Mouse (Mus musculus) thymus, adult 2 months (tissue): ENCODE measurements at regions not wholly inside any gene's neighbourhood (a gene's known extent, or its start where the extent isn't known, plus 50 kb on each side); places are given as distances from the start of the nearest gene placed in this dataset.

Experiments used
- DNase-seq: peaks from one replicate; pipeline ENCODE4 v3.0.0; 2021
- H3K27ac ChIP-seq: fragments of 200-500 bp; 2 replicates; pipeline ENCODE4 v1.5.1; 2012; ENCODE audit warnings: low read length, control low read depth; ENCODE audit not compliant: control insufficient read depth, insufficient read depth
- H3K27me3 ChIP-seq: fragments of 200-500 bp; 2 replicates; pipeline ENCODE4 v1.6.1; 2012; ENCODE audit warnings: mild to moderate bottlenecking, low read length, moderate library complexity, mixed read lengths; ENCODE audit not compliant: control insufficient read depth, insufficient read depth
- H3K36me3 ChIP-seq: fragments of 200-500 bp; 2 replicates; pipeline ENCODE4 v1.6.1; 2012; ENCODE audit warnings: mild to moderate bottlenecking, low read length, moderate library complexity; ENCODE audit not compliant: control insufficient read depth, insufficient read depth
- H3K4me1 ChIP-seq: fragments of 200-500 bp; replicated peaks from 2 replicates; pipeline ENCODE4 v1.6.1; 2012; ENCODE audit warnings: low read length; ENCODE audit not compliant: control insufficient read depth, insufficient read depth
- H3K4me3 ChIP-seq: fragments of 200-500 bp; 2 replicates; pipeline ENCODE4 v1.5.1; 2012; ENCODE audit warnings: mild to moderate bottlenecking, low read length, control low read depth, moderate library complexity; ENCODE audit not compliant: control insufficient read depth, insufficient read depth
- CTCF ChIP-seq: fragments of 200-500 bp; IDR thresholded peaks from 2 replicates; pipeline ENCODE4 v1.5.1; 2012; ENCODE audit warnings: mild to moderate bottlenecking, control low read depth, low read length, moderate library complexity, borderline replicate concordance; ENCODE audit not compliant: control insufficient read depth, poor library complexity, insufficient read depth; ENCODE audit errors: extremely low read depth
- POLR2A ChIP-seq: fragments of 200-500 bp; IDR thresholded peaks from 2 replicates; pipeline ENCODE4 v1.6.1; 2012; ENCODE audit warnings: mild to moderate bottlenecking, low read length, control low read depth, moderate library complexity; ENCODE audit not compliant: control insufficient read depth, poor library complexity, insufficient read depth; ENCODE audit errors: extremely low read depth
- WGBS: fragments of 180-500 bp; shearing (Covaris S2); methylation state at CpG from one replicate; pipeline ENCODE4 v1.1.7; 2018; 5-methylcytosine and 5-hydroxymethylcytosine counted together

- Histone ChIP-seq H3K27me3 (no peaks in the 10 kb centered on the region), H3K4me1 (no peaks in the 10 kb centered on the region), H3K36me3 (no peaks in the 10 kb centered on the region), H3K4me3 (no peak overlapping the region), H3K27ac (no peak overlapping the region)
- WGBS: 79% methylated on average over 1 of the region's 1 CpGs
- no peak for DNase-seq
- TF ChIP-seq POLR2A: no peak
Observed at GRCm38 (mm10) chr11:20936996-20937395, 106.1 kb upstream of the Lgalsl start.

DNA sequence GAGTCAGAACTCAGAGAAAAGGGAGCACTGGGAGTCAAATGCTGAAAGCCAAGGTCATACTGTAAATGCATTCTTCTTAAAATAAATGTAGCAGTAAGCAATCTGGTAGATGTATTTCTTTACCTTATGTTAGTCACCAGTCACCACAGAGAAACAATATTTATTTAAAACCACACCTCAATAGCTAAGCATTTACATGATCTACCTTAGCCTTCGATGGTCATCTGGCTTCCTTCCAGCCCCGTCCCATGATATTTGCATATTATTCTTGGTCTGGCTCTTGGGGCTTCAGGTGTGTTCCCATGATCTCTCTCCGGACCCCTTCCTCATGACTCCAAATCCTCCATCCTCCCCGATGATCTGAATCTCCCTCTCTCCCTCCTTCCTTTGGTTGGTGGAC, 107.1 kb upstream of the Lgalsl start:
- H3K4me3 ChIP-seq: no peak overlapping the region
- WGBS: 93% methylated on average over 4 of the region's 4 CpGs
- no peaks in the 10 kb centered on the region for H3K4me1 ChIP-seq
- no peaks in the 10 kb centered on the region for H3K27me3 ChIP-seq
- H3K27ac ChIP-seq: no peak overlapping the region
- TF ChIP-seq CTCF (no peak), POLR2A (no peak)
- DNase-seq: no peak
- no peaks in the 10 kb centered on the region for H3K36me3 ChIP-seq

GRCm38 (mm10) chr11:20939644-20940043, 108.8 kb upstream of the Lgalsl start:
- Histone ChIP-seq H3K4me1 (no peaks in the 10 kb centered on the region), H3K27ac (no peak overlapping the region), H3K27me3 (no peaks in the 10 kb centered on the region), H3K4me3 (no peak overlapping the region), H3K36me3 (no peaks in the 10 kb centered on the region)
- no peak for DNase-seq
- TF ChIP-seq CTCF (no peak), POLR2A (no peak)
- 85% methylated on average over 4 of the region's 4 CpGs for WGBS

DNA sequence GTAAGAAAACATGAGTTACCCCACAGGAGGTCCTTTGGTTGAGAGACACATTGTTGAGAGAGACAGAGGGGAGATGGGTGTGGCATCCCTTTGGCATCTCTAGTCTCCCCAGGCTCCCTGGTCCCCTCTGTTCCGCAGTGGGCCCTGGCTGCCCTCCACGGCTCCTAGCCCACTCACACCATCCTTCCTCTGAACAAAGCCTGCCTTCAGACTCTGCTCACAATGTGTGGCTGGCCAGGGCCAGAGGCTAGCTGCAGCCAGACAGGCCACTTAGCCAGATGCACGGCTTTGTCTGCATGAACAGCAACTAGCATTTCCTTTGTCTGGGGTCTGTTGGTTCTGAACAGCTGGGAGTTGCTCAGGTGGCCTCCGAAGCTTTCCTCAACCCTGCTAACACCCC, 110.7 kb upstream of the Lgalsl start:
- Histone ChIP-seq H3K36me3 (no peaks in the 10 kb centered on the region), H3K27ac (no peak overlapping the region), H3K27me3 (no peaks in the 10 kb centered on the region), H3K4me3 (no peak overlapping the region), H3K4me1 (no peaks in the 10 kb centered on the region)
- DNase-seq: no peak
- TF ChIP-seq POLR2A (no peak), CTCF (no peak)
- 88% methylated on average over 4 of the region's 4 CpGs for WGBS

GRCm38 (mm10) chr11:20955561-20955960, 124.7 kb upstream of the Lgalsl start:
- no peak for TF ChIP-seq POLR2A
- no peak for TF ChIP-seq CTCF
- 88% methylated on average over 8 of the region's 8 CpGs for WGBS
- Histone ChIP-seq H3K36me3 (no peaks in the 10 kb centered on the region), H3K4me3 (no peak overlapping the region), H3K27me3 (no peaks in the 10 kb centered on the region), H3K4me1 (peaks cover 7% of the 10 kb centered on the region), H3K27ac (no peak overlapping the region)
- no peak for DNase-seq

DNA sequence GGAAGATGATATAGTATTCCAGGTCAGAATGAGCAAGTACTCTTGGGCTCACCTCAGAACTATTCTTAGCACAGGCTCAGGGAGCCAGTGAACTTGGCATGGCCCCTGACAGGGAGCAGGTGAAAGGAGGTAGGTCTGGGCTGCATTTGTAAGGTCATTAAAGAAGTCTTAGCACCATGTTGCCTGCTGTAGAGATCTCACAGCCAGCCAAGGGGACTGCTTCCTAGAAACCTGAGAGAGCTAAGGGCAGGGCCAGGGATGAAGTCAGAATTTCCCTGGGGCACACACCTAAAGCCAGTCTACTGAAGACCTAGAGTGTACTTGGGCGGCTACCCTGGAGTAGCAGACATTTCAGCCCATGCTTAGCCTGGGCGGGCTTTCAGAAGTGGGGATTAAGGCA, 126.9 kb upstream of the Lgalsl start:
- 65% methylated on average over 2 of the region's 2 CpGs for WGBS
- TF ChIP-seq POLR2A (no peak), CTCF (no peak)
- Histone ChIP-seq H3K27ac (no peak overlapping the region), H3K4me3 (no peak overlapping the region), H3K27me3 (no peaks in the 10 kb centered on the region), H3K4me1 (peaks cover 7% of the 10 kb centered on the region), H3K36me3 (no peaks in the 10 kb centered on the region)
- DNase-seq: no peak

DNA sequence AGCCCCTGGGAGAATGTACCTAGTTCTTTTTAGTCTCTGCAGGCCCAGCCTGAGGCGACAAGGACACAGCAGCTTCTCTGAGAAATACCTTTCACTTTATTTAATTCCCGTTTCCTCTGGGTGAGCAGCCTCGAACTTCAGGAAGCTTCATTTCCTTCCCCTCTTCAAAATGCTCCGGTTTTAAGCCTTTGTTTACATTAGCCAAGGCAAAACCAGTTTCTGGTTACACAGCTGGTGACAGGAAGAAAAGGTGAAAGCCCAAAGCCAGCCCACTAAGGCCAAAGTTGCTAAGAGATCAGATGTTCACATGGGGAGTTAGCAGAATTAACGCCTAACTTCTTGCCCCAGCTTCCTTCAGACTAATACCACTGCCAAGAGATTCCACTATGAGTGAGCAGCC, 127.4 kb upstream of the Lgalsl start:
- no peak for DNase-seq
- Histone ChIP-seq H3K36me3 (no peaks in the 10 kb centered on the region), H3K27me3 (no peaks in the 10 kb centered on the region), H3K4me3 (no peak overlapping the region), H3K4me1 (peaks cover 7% of the 10 kb centered on the region), H3K27ac (no peak overlapping the region)
- TF ChIP-seq CTCF (no peak), POLR2A (no peak)
- 6% methylated on average over 5 of the region's 5 CpGs for WGBS
